Mouse (Mus musculus) lung, adult 2 months (tissue): Measurements from ENCODE around the gene Prkca.

Source experiments
- CTCF ChIP-seq: fragments of 200-500 bp; IDR thresholded peaks from 2 replicates; pipeline ENCODE4 v1.5.1; 2011; ENCODE audit warnings: mild to moderate bottlenecking, low read length, control low read depth; ENCODE audit not compliant: insufficient read depth
- POLR2A ChIP-seq: fragments of 200-500 bp; IDR thresholded peaks from 2 replicates; pipeline ENCODE4 v1.6.1; 2011; ENCODE audit warnings: low read depth, mild to moderate bottlenecking, control low read depth, low read length, borderline replicate concordance; ENCODE audit errors: extremely low read depth

DNA sequence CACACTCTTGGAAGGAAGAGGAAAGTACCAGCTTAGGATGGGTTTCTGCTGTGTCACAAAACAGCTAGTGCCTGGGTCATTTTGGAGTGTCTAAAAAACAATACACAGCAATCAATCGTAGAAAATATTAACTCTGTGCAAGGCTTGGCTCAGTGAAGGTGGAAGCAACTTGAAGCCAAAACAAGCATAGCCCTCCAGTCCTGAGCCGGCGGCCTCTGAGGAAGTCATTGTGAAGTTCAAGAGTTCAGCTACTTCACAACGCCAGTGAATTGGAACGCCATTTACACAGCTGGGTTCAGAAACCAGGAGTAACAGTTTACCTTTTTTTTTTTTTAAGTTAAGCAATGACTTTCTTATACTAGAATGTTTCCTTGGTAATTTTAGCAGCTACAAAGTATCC is 89.0 kb downstream of the Prkca start:
- TF ChIP-seq POLR2A (no peak), CTCF (no peak)
